Mouse (Mus musculus): ENCODE data around the gene Tmem181a. TPM values are rescaled to one million over a fixed set of nuclear protein-coding genes. Genes with fewer than 3 reads are reported as not detected.
"Not testable (repeated sequence)": the region's sequence is repeated elsewhere in the genome, so short reads cannot be mapped to it uniquely, and the experiment has no call there.

The Tmem181a gene
- polyA plus RNA-seq, 1 experiment from 2014 or later = 23.7 TPM

DNA sequence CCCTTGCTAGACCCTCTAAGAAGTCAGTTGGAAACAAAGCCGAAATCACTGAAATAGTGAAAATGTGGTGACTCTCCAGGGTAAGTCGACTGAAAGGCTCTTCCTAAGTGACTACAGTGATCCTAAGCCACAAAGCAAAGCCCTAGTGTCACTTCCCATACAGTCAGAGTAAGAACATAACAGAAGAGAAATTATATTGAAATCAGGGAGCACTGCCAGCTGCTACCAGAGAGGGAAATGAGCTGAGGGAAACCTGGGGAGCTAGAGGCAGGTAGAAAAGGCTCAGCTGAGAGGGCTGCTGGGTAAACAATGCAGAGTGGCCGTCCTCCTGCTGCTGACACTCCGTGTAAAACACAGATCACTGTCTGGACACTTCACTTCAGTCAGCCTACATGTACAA lies 59.0 kb downstream of the Tmem181a start:
- not testable (repeated sequence) for H3K36me3 ChIP-seq
- 63% methylated on average over 4 of the region's 4 CpGs for WGBS

GRCm38 (mm10) chr17:6316379-6317126 lies 59.9 kb downstream of the Tmem181a start:
- WGBS = 7% methylated on average over 38 of the region's 38 CpGs
- not testable (repeated sequence) for H3K27me3 ChIP-seq (ENCODE audit: low read depth, poor library complexity, severe bottlenecking); H3K36me3 ChIP-seq; H3K9me3 ChIP-seq (replicated peaks); H3K27ac ChIP-seq; H3K4me1 ChIP-seq
- peak; percentile 31 for DNase-seq (ENCODE audit: low spot score)
- H3K4me3 ChIP-seq = peak overlapping the region; percentile 50

More for the DNA sequence above, 59.0 kb downstream of the Tmem181a start:
- H3K4me3 ChIP-seq; H3K4me1 ChIP-seq; H3K27ac ChIP-seq; DNase-seq (ENCODE audit: low spot score); H3K9me3 ChIP-seq (replicated peaks); H3K27me3 ChIP-seq (ENCODE audit: low read depth, poor library complexity, severe bottlenecking): not testable (repeated sequence)

DNA sequence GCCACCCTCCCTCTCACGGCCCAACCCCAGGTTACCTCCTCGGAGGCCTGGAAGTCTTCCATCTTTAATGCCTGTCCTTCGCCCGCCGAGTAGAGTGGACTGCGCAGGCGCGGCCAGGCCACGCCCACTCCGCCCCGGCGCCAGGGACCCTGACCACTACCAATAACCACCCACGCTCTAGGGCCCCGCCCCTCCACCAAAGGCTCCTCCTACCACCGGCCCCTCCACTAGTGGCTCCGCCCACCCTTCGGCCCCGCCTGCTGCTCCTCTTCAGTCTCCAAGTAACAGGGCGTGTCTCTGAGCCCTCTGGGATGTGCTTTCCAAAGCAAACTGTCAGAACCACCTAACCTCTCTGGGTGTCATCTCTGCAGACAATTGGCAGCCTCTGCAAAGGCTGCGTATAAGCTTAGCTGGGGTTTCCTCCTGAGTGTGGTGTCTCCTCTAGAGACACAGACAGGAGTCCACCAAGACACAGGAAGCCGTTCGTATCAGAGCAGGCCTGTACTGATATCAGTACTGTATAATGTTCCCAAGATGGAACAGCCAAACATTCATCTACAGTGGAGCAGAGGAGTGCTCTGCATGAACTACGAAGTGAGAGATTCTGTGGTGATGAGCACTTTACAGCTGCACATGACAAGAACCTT lies 60.8 kb downstream of the Tmem181a start, which contains the start of gene Dynlt1a:
Dynlt1a (minus strand) TSS at position 162 of the 647 bp plus-strand sequence.
- not testable (repeated sequence) for H3K27ac ChIP-seq; H3K27me3 ChIP-seq (ENCODE audit: low read depth, poor library complexity, severe bottlenecking); H3K4me1 ChIP-seq; H3K36me3 ChIP-seq; H3K9me3 ChIP-seq (replicated peaks)
- 13% methylated on average over 23 of the region's 23 CpGs for WGBS
- peak; percentile 94 for DNase-seq (ENCODE audit: low spot score)
- H3K4me3 ChIP-seq = peak within 1 kb of the TSS; percentile 50

DNA sequence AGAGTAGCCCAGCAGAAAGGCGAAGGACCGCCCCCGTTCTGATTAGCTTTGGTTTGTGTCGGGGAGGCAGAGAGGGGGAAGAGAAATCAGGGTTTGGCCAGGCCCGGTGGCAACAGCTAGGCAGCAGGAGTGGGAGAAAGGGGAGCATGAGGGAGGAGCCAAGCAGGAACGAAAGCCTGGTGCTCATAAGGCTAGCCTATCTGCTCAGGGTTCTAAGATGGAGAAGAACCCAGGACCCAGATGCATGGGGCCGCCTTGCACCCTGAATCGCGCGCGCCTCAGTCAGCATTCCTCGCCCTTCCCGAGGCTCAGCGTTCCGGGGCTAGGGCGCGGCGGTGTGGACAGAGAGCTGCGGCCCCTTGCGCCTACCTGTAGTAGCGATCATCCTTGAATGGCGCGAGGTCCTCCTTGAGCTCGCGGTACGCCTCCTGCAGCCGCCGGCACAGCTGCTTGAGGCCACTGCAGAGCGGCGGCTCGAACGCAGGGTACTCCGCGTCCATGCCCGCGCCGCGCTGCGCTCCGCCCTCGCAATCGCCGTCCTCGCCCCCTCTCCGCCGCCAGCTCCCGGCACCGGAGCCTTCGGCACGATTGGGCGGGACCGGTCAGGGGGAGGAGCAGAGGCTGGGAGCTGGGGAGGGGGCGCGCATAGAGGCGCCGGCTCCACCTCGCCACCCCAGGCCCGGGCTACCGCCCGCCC lies 64.6 kb downstream of the Tmem181a start:
- not testable (repeated sequence) for H3K4me1 ChIP-seq; H3K36me3 ChIP-seq; H3K9me3 ChIP-seq (replicated peaks); H3K27ac ChIP-seq; H3K27me3 ChIP-seq (ENCODE audit: low read depth, poor library complexity, severe bottlenecking); H3K4me3 ChIP-seq; DNase-seq (ENCODE audit: low spot score)
- 3% methylated on average over 6 of the region's 60 CpGs for WGBS

DNA sequence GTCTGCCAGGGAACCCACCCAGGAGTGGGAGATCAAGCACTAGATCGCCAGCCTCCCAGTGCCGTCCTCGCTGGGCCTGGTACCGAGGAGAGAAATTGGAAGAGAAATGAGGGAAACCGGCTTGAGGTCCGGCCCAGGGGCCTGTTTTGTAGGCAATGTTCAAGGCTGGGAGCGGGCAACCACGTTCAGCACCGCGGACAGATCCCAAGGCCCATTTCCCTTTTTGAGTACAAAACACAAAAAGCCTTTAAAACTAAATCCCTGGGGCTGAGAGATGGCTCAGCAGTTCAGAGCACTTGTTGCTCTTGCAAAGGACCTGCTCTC lies 65.1 kb downstream of the Tmem181a start:
- H3K4me1 ChIP-seq; H3K27ac ChIP-seq; DNase-seq (ENCODE audit: low spot score); H3K4me3 ChIP-seq; H3K36me3 ChIP-seq; H3K27me3 ChIP-seq (ENCODE audit: low read depth, poor library complexity, severe bottlenecking); H3K9me3 ChIP-seq (replicated peaks): not testable (repeated sequence)
- WGBS = no CpG with 5 or more reads among the region's 10 CpGs

- H3K27ac ChIP-seq; DNase-seq (ENCODE audit: low spot score); H3K27me3 ChIP-seq (ENCODE audit: low read depth, poor library complexity, severe bottlenecking); H3K9me3 ChIP-seq (replicated peaks); H3K4me3 ChIP-seq; H3K36me3 ChIP-seq; H3K4me1 ChIP-seq: not testable (repeated sequence)
- 66% methylated on average over 10 of the region's 10 CpGs for WGBS
Observed at GRCm38 (mm10) chr17:6325021-6325420, 68.4 kb downstream of the Tmem181a start.

GRCm38 (mm10) chr17:6325543-6325942 lies 68.9 kb downstream of the Tmem181a start:
- not testable (repeated sequence) for DNase-seq (ENCODE audit: low spot score); H3K27ac ChIP-seq; H3K4me1 ChIP-seq; H3K4me3 ChIP-seq; H3K9me3 ChIP-seq (replicated peaks); H3K36me3 ChIP-seq; H3K27me3 ChIP-seq (ENCODE audit: low read depth, poor library complexity, severe bottlenecking)
- WGBS = 71% methylated on average over 6 of the region's 6 CpGs

GRCm38 (mm10) chr17:6327554-6327953 lies 70.9 kb downstream of the Tmem181a start:
- DNase-seq (ENCODE audit: low spot score) = not testable (repeated sequence)
- 97% methylated on average over 7 of the region's 7 CpGs for WGBS

GRCm38 (mm10) chr17:6328997-6329396 lies 72.3 kb downstream of the Tmem181a start:
- not testable (repeated sequence) for H3K4me3 ChIP-seq; H3K9me3 ChIP-seq (replicated peaks); DNase-seq (ENCODE audit: low spot score); H3K27me3 ChIP-seq (ENCODE audit: low read depth, poor library complexity, severe bottlenecking); H3K36me3 ChIP-seq; H3K27ac ChIP-seq; H3K4me1 ChIP-seq
- 83% methylated on average over 4 of the region's 4 CpGs for WGBS

More at GRCm38 (mm10) chr17:6327554-6327953, 70.9 kb downstream of the Tmem181a start:
- H3K36me3 ChIP-seq; H3K9me3 ChIP-seq (replicated peaks); H3K4me1 ChIP-seq; H3K27me3 ChIP-seq (ENCODE audit: low read depth, poor library complexity, severe bottlenecking); H3K27ac ChIP-seq; H3K4me3 ChIP-seq: not testable (repeated sequence)

DNA sequence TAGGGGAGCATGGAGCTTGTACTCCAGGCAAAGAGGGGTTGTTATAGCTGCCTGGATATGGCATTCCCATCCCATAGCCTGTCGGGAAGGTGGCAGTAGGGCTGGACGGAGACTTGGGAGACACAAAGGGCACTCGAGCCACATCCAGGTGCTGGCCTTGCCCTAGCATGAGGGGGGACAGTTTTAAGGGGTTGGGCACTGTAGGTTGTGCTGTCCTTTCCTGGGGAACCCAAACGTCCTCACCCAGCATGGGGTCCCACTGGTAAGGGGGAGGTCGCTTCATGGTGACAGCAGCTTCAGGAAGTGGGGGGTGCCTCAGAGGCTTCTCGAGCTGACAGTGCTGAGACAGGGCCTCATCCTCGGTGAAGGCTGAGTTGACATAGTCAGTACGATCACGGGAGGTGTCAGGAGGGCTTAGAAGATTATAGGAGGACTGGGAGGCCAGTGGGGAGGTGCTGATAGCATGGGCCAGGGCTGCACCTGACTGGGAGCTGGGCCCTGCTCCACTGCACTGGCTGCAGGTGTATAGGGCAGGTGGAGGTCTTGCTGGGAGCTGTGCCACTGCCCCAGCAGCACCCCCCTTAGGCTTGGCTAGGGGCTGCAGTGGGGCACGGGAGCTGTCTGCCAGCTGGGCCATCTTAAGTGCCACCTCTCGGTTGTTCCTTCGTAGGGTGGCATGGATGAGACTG lies 86.1 kb downstream of the Tmem181a start:
- H3K4me1 ChIP-seq; H3K4me3 ChIP-seq; H3K27me3 ChIP-seq (ENCODE audit: low read depth, poor library complexity, severe bottlenecking); H3K27ac ChIP-seq; H3K36me3 ChIP-seq; DNase-seq (ENCODE audit: low spot score); H3K9me3 ChIP-seq (replicated peaks): not testable (repeated sequence)
- no CpG with 5 or more reads among the region's 12 CpGs for WGBS

- H3K27ac ChIP-seq; H3K4me1 ChIP-seq; H3K9me3 ChIP-seq (replicated peaks); H3K4me3 ChIP-seq; H3K27me3 ChIP-seq (ENCODE audit: low read depth, poor library complexity, severe bottlenecking); H3K36me3 ChIP-seq; DNase-seq (ENCODE audit: low spot score): not testable (repeated sequence)
- WGBS = 86% methylated on average over 10 of the region's 10 CpGs
Observed at GRCm38 (mm10) chr17:6355256-6355655, 98.6 kb downstream of the Tmem181a start.

All from limb, embryonic 10.5 days (tissue).